Comparison of ENCODE assay signal across 7 mouse cellular contexts in the genomic region with DNA sequence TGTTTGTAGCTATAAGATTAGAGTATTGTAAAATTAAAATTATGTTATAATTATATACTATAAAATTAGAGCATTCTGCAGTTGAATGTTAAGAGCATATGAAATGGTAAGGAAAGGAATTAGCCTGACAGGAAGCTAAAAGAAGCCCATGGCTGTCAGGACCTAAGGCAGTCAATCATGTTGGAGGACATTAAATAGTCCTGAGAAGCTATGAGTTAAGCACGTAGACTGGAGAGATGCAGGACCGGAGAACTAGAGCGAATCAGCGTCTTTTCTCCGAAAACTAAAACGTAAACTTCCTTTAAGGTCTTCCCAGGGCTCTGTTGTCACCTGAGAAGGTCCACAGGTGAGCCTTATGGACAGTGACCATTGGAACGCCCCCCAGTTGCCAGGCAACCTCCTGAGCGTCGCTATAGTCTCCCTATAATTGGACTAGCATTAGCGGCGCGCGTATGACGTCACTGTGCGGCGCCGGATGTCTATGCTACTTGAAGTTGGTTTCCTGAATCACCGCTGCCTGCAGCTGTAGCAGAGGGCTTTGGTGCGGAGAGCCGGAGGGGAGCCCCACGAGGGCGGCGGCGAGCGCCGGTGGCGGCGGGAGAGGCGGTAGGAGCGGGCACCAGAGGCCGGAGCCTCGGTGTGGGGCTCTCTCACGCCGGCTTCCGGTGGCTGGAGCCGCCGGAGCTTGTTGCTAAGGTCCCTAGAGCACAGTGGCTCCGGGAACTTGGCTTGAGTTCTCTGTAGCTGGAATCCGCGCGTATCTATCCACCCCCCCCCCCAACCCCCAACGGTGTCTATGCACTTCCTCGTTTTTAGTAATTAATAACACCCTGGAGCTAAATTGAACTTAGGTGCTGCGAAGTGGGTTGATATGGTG. TPM values are rescaled to one million over a fixed set of nuclear protein-coding genes. Genes with fewer than 3 reads are reported as not detected.
DNase-seq lines count a peak whose midpoint lies in the region; ATAC-seq lines count a peak whose summit lies in the region.

No protein-coding gene starts in this region.

- no peaks in the 10 kb centered on the region for H3K9me3 ChIP-seq in intestine, embryonic 15.5 days
- H3K9me3 ChIP-seq in midbrain, embryonic 10.5 days (replicated peaks), result no peaks in the 10 kb centered on the region

- peak overlapping the region; percentile 70; the same call in 1 of the 2 replicates for H3K27ac ChIP-seq in intestine, embryonic 15.5 days
- H3K27ac ChIP-seq in midbrain, embryonic 10.5 days (replicated peaks), result peak overlapping the region; percentile 89

- DNase-seq in adrenal gland, adult 2 months, result peak; percentile 94
- peak; percentile 93 for DNase-seq in embryo, embryonic 11.5 days (ENCODE audit: low read depth, low spot score)
- DNase-seq in gastrocnemius, postnatal 36 days, result peak; percentile 82 to 90
- DNase-seq in left cerebral cortex, postnatal 25 days (ENCODE audit: low spot score in 2 of 2), result peak; percentile 97
- DNase-seq in midbrain, embryonic 10.5 days (ENCODE audit: low spot score), result peak; percentile 93
- DNase-seq in right cerebral cortex, postnatal 4 days, result peak; percentile 94

- no peaks in the 10 kb centered on the region for H3K4me1 ChIP-seq in intestine, embryonic 15.5 days (replicated peaks)
- H3K4me1 ChIP-seq in midbrain, embryonic 10.5 days, result peaks cover 10% of the 10 kb centered on the region

- H3K36me3 ChIP-seq in intestine, embryonic 15.5 days, result peaks cover 4% of the 10 kb centered on the region; the same call in 1 of the 2 replicates
- peaks cover 29% of the 10 kb centered on the region for H3K36me3 ChIP-seq in midbrain, embryonic 10.5 days

- intact Hi-C loops in gastrocnemius, postnatal 36 days (cut with DNase I), result no loop called here
- intact Hi-C loops in left cerebral cortex, postnatal 25 days (cut with DNase I), result no loop called here

- ATAC-seq in intestine, embryonic 15.5 days, result peak; percentile 100

- under 1% methylated on average over 44 of the region's 44 CpGs for WGBS in intestine, embryonic 15.5 days
- under 1% methylated on average over 44 of the region's 44 CpGs for WGBS in midbrain, embryonic 10.5 days

- H3K27me3 ChIP-seq in intestine, embryonic 15.5 days (replicated peaks), result no peaks in the 10 kb centered on the region
- no peaks in the 10 kb centered on the region for H3K27me3 ChIP-seq in midbrain, embryonic 10.5 days (ENCODE audit: low read depth, poor library complexity, severe bottlenecking)

- H3K4me3 ChIP-seq in intestine, embryonic 15.5 days (replicated peaks), result peak overlapping the region; percentile 98
- peak overlapping the region; percentile 87 for H3K4me3 ChIP-seq in midbrain, embryonic 10.5 days

- H3K4me2 ChIP-seq in intestine, embryonic 15.5 days (replicated peaks), result peak overlapping the region; percentile 68

- peak overlapping the region; percentile 88 for H3K9ac ChIP-seq in intestine, embryonic 15.5 days

RNA-seq across cellular contexts. Expression of a gene that starts 44.4 kb away (rescaled TPM):
- total RNA-seq in adrenal gland, adult 2 months (2021), result 10 to 100 TPM; 13.6 to 15.3 TPM
- 1.6 and 2.0 TPM in 2 replicates for polyA plus RNA-seq in adrenal gland, adult 2 months (2012; rRNA removed)
- total RNA-seq in gastrocnemius, postnatal 36 days (2021), result 1 to 10 TPM; 3.5 to 5.1 TPM
- 19.1 and 22.8 TPM in 2 replicates for polyA plus RNA-seq in intestine, embryonic 15.5 days (2015; fragmentation: Nextera tagmentation; extraction: Ambion mirVana)
- 10 to 100 TPM; 16.2 to 23.8 TPM for total RNA-seq in left cerebral cortex, postnatal 25 days (2021)
- 26.6 and 26.8 TPM in 2 replicates for polyA plus RNA-seq in midbrain, embryonic 10.5 days (2016; fragmentation: Nextera tagmentation; extraction: Ambion mirVana)

Comparison
In these comparisons a context has a peak if more than half of its experiments do, and no peak if none do; other contexts are left out.
1. Peak in every context shown above with its lines: DNase-seq, ATAC-seq, H3K4me3 ChIP-seq and H3K27ac ChIP-seq.